Comparison of ENCODE assay signal across 12 mouse cellular contexts in genomic region chr4:135140647-135141515, GRCm38 (mm10). TPM values are rescaled to one million over a fixed set of nuclear protein-coding genes. Genes with fewer than 3 reads are reported as not detected.
DNase-seq lines count a peak whose midpoint lies in the region; ATAC-seq and TF ChIP-seq lines count a peak whose summit lies in the region.
"Had no signal": no experiment of that assay in that cellular context is flagged by ENCODE, and none has a peak within 500 bp of the region (broad histone marks: within the 10 kb centered on the region; RNA-seq: fewer than 3 reads in every experiment).

No protein-coding gene starts in this region.

- no peak for ATAC-seq in forebrain, embryonic 12.5 days (ENCODE audit: low FRiP score)
- no peak for ATAC-seq in forebrain, embryonic 11.5 days (replicated peaks; ENCODE audit: low FRiP score)
- peak; percentile 78 for ATAC-seq in liver, postnatal 0 days
- no peak for ATAC-seq in liver, embryonic 12.5 days
- ATAC-seq in embryonic facial prominence, embryonic 11.5 days (replicated peaks; ENCODE audit: insufficient number of reproducible peaks, low FRiP score, low TSS enrichment, low read depth), result no peak
- no peak for ATAC-seq in limb, embryonic 14.5 days (ENCODE audit: low FRiP score, low read depth)
- no peak for ATAC-seq in monocyte, adult 5-6 weeks (replicated peaks; ENCODE audit: insufficient number of reproducible peaks, low FRiP score, low TSS enrichment, poor library complexity, severe bottlenecking)

- H3K27ac ChIP-seq in forebrain, embryonic 12.5 days, result no peak overlapping the region
- no peak overlapping the region for H3K27ac ChIP-seq in forebrain, embryonic 11.5 days (ENCODE audit: low read depth, low read length)
- H3K27ac ChIP-seq in liver, postnatal 0 days (ENCODE audit: low read depth), result no peak overlapping the region
- no peak overlapping the region for H3K27ac ChIP-seq in liver, embryonic 12.5 days
- no peak overlapping the region for H3K27ac ChIP-seq in embryonic facial prominence, embryonic 11.5 days (replicated peaks; ENCODE audit: low read depth, low read length)
- H3K27ac ChIP-seq in limb, embryonic 14.5 days (replicated peaks; ENCODE audit: low read depth, low read length), result no peak overlapping the region
- H3K27ac ChIP-seq: macrophage had no signal

- peaks cover 5% of the 10 kb centered on the region for H3K4me1 ChIP-seq in forebrain, embryonic 12.5 days
- peaks cover 2% of the 10 kb centered on the region; the same call in 1 of the 2 replicates for H3K4me1 ChIP-seq in forebrain, embryonic 11.5 days (replicated peaks; ENCODE audit: control insufficient read depth, insufficient read depth, low read length)
- H3K4me1 ChIP-seq in liver, postnatal 0 days (ENCODE audit: insufficient read depth), result no peaks in the 10 kb centered on the region
- 0 out of 2 replicates have a peak, but pooled peaks cover 9% of the 10 kb centered on the region for H3K4me1 ChIP-seq in liver, embryonic 12.5 days
- peaks cover 3% of the 10 kb centered on the region; the same call in 1 of the 2 replicates for H3K4me1 ChIP-seq in embryonic facial prominence, embryonic 11.5 days (ENCODE audit: control insufficient read depth, insufficient read depth, low read length)
- peaks cover 25% of the 10 kb centered on the region for H3K4me1 ChIP-seq in limb, embryonic 14.5 days (ENCODE audit: control insufficient read depth, insufficient read depth, low read length)

- no peak overlapping the region for H3K4me2 ChIP-seq in forebrain, embryonic 12.5 days
- H3K4me2 ChIP-seq in forebrain, embryonic 11.5 days (ENCODE audit: low read depth, low read length, severe bottlenecking), result no peak overlapping the region
- H3K4me2 ChIP-seq in liver, postnatal 0 days (ENCODE audit: low read depth, low read length), result no peak overlapping the region
- H3K4me2 ChIP-seq in liver, embryonic 12.5 days, result no peak overlapping the region; the same call in 1 of the 2 replicates
- peak overlapping the region; percentile 29; the same call in 1 of the 2 replicates for H3K4me2 ChIP-seq in embryonic facial prominence, embryonic 11.5 days (ENCODE audit: low read depth, low read length)
- peak overlapping the region; percentile 35 for H3K4me2 ChIP-seq in limb, embryonic 14.5 days (replicated peaks; ENCODE audit: low read depth, low read length, severe bottlenecking)

- no peak overlapping the region for H3K9ac ChIP-seq in forebrain, embryonic 12.5 days
- no peak overlapping the region for H3K9ac ChIP-seq in forebrain, embryonic 11.5 days (ENCODE audit: low read length)
- no peak overlapping the region for H3K9ac ChIP-seq in liver, postnatal 0 days (replicated peaks)
- no peak overlapping the region for H3K9ac ChIP-seq in liver, embryonic 12.5 days
- H3K9ac ChIP-seq in embryonic facial prominence, embryonic 11.5 days (replicated peaks; ENCODE audit: low read length), result peak overlapping the region; percentile 10; the same call in 1 of the 2 replicates
- 0 out of 2 replicates have a peak overlapping the region, but pooled peaks have one; percentile 25 for H3K9ac ChIP-seq in limb, embryonic 14.5 days (ENCODE audit: low read depth, low read length, severe bottlenecking)

- peaks cover 97% of the 10 kb centered on the region for H3K27me3 ChIP-seq in forebrain, embryonic 12.5 days
- H3K27me3 ChIP-seq in forebrain, embryonic 11.5 days (ENCODE audit: control insufficient read depth, insufficient read depth, low read length), result peaks cover 39% of the 10 kb centered on the region
- peaks cover 54% of the 10 kb centered on the region for H3K27me3 ChIP-seq in liver, postnatal 0 days (ENCODE audit: insufficient read depth, low read length)
- H3K27me3 ChIP-seq in liver, embryonic 12.5 days (replicated peaks), result peaks cover 100% of the 10 kb centered on the region
- H3K27me3 ChIP-seq in embryonic facial prominence, embryonic 11.5 days (ENCODE audit: control insufficient read depth, insufficient read depth, low read length), result peaks cover 44% of the 10 kb centered on the region
- H3K27me3 ChIP-seq in limb, embryonic 14.5 days (ENCODE audit: control insufficient read depth, insufficient read depth, low read length), result peaks cover 54% of the 10 kb centered on the region

- no peak for TF ChIP-seq CTCF in liver, postnatal 0 days (IDR thresholded peaks at IDR 0.05; ENCODE audit: low read depth)

- no peaks in the 10 kb centered on the region for H3K36me3 ChIP-seq in forebrain, embryonic 12.5 days (replicated peaks)
- H3K36me3 ChIP-seq in forebrain, embryonic 11.5 days (ENCODE audit: control insufficient read depth, insufficient read depth, low read length), result no peaks in the 10 kb centered on the region
- H3K36me3 ChIP-seq in liver, postnatal 0 days (replicated peaks; ENCODE audit: insufficient read depth, low read length), result no peaks in the 10 kb centered on the region
- H3K36me3 ChIP-seq in liver, embryonic 12.5 days, result no peaks in the 10 kb centered on the region
- no peaks in the 10 kb centered on the region for H3K36me3 ChIP-seq in embryonic facial prominence, embryonic 11.5 days (replicated peaks; ENCODE audit: control insufficient read depth, insufficient read depth, low read depth, low read length)
- no peaks in the 10 kb centered on the region for H3K36me3 ChIP-seq in limb, embryonic 14.5 days (ENCODE audit: control insufficient read depth, insufficient read depth, low read length)

- no peak for TF ChIP-seq EP300 in liver, postnatal 0 days (IDR thresholded peaks at IDR 0.05; ENCODE audit: low read depth)

- H3K4me3 ChIP-seq in forebrain, embryonic 12.5 days (replicated peaks), result peak overlapping the region; percentile 10; the same call in 1 of the 2 replicates
- no peak overlapping the region for H3K4me3 ChIP-seq in forebrain, embryonic 11.5 days (ENCODE audit: low read depth, low read length)
- no peak overlapping the region for H3K4me3 ChIP-seq in liver, postnatal 0 days (ENCODE audit: low read depth, low read length)
- H3K4me3 ChIP-seq in liver, embryonic 12.5 days, result no peak overlapping the region
- H3K4me3 ChIP-seq in embryonic facial prominence, embryonic 11.5 days (ENCODE audit: low read depth, low read length), result no peak overlapping the region
- H3K4me3 ChIP-seq in limb, embryonic 14.5 days (replicated peaks; ENCODE audit: low read length), result 0 out of 2 replicates have a peak overlapping the region, but pooled peaks have one; percentile 1

- no peak for DNase-seq in forebrain, embryonic 11.5 days (ENCODE audit: low spot score)
- DNase-seq in liver, postnatal 0 days, result peak; percentile 58
- peak; percentile 43 for DNase-seq in embryonic facial prominence, embryonic 11.5 days (ENCODE audit: low spot score)
- DNase-seq in limb, embryonic 14.5 days (ENCODE audit: low spot score), result no peak
- DNase-seq in spleen, postnatal 14 days (ENCODE audit: low spot score in 2 of 2), result no peak
- DNase-seq: adrenal gland, postnatal 10 days; cerebellum, adult 11 months had no signal

- H3K9me3 ChIP-seq in forebrain, embryonic 12.5 days, result no peaks in the 10 kb centered on the region
- no peaks in the 10 kb centered on the region for H3K9me3 ChIP-seq in forebrain, embryonic 11.5 days (ENCODE audit: control insufficient read depth, low read length)
- no peaks in the 10 kb centered on the region for H3K9me3 ChIP-seq in liver, postnatal 0 days (ENCODE audit: low read length)
- H3K9me3 ChIP-seq in liver, embryonic 12.5 days (replicated peaks), result no peaks in the 10 kb centered on the region
- H3K9me3 ChIP-seq in embryonic facial prominence, embryonic 11.5 days (replicated peaks; ENCODE audit: control insufficient read depth, low read length), result no peaks in the 10 kb centered on the region
- no peaks in the 10 kb centered on the region for H3K9me3 ChIP-seq in limb, embryonic 14.5 days (ENCODE audit: control insufficient read depth, low read length)

- WGBS in forebrain, embryonic 12.5 days, result 2% methylated on average over 25 of the region's 25 CpGs
- WGBS in forebrain, embryonic 11.5 days, result 1% methylated on average over 25 of the region's 25 CpGs
- 1% methylated on average over 25 of the region's 25 CpGs for WGBS in liver, postnatal 0 days (ENCODE audit: insufficient replicate concordance)
- 2% methylated on average over 25 of the region's 25 CpGs for WGBS in liver, embryonic 12.5 days (ENCODE audit: insufficient replicate concordance)
- under 1% methylated on average over 25 of the region's 25 CpGs for WGBS in embryonic facial prominence, embryonic 11.5 days
- WGBS in limb, embryonic 14.5 days, result 1% methylated on average over 25 of the region's 25 CpGs

- TF ChIP-seq POLR2A in limb, embryonic 14.5 days (IDR thresholded peaks at IDR 0.05; ENCODE audit: borderline replicate concordance, extremely low read depth, insufficient read depth, insufficient read length), result no peak

RNA-seq across cellular contexts. Expression of gene Runx3, which starts 20.4 kb away (rescaled TPM):
- polyA plus RNA-seq in forebrain, embryonic 12.5 days (2016; fragmentation: Nextera tagmentation; extraction: Ambion mirVana), result 0.05 and 0.09 TPM in 2 replicates
- polyA plus RNA-seq in forebrain, embryonic 11.5 days (2014; fragmentation: Nextera tagmentation; extraction: Ambion mirVana), result 0.04 and 0.07 TPM in 2 replicates
- 0.39 and 0.46 TPM in 2 replicates for polyA plus RNA-seq in liver, postnatal 0 days (2015; fragmentation: Nextera tagmentation; extraction: Ambion mirVana)
- 0.51 and 0.54 TPM in 2 replicates for polyA plus RNA-seq in liver, embryonic 12.5 days (2016; fragmentation: Nextera tagmentation; extraction: Ambion mirVana)
- polyA plus RNA-seq in embryonic facial prominence, embryonic 11.5 days (2014; fragmentation: Nextera tagmentation; extraction: Ambion mirVana), result 0.48 and 0.86 TPM in 2 replicates
- polyA plus RNA-seq in limb, embryonic 14.5 days (2012; rRNA removed), result 11.1 and 18.3 TPM in 2 replicates
- 6.3 and 7.7 TPM in 2 replicates for polyA plus RNA-seq in limb, embryonic 14.5 days (2014; fragmentation: Nextera tagmentation; extraction: Ambion mirVana)
- 9.8 to 41.3 TPM (median 12.1 TPM) in 3 replicates for total RNA-seq in monocyte, adult 5-6 weeks (2017)
- total RNA-seq: left cerebral cortex, postnatal 36 days had no signal

Comparison
In these comparisons a context has a peak if more than half of its experiments do, and no peak if none do; other contexts are left out.
1. H3K4me3 ChIP-seq: peak in forebrain, embryonic 12.5 days (single experiment) and limb, embryonic 14.5 days (single experiment); none in forebrain, embryonic 11.5 days (single experiment), liver, postnatal 0 days (single experiment), liver, embryonic 12.5 days (single experiment) and embryonic facial prominence, embryonic 11.5 days (single experiment).
2. H3K4me2 ChIP-seq: peak in embryonic facial prominence, embryonic 11.5 days (single experiment) and limb, embryonic 14.5 days (single experiment); none in forebrain, embryonic 12.5 days (single experiment), forebrain, embryonic 11.5 days (single experiment), liver, postnatal 0 days (single experiment) and liver, embryonic 12.5 days (single experiment).
3. H3K9ac ChIP-seq: peak in embryonic facial prominence, embryonic 11.5 days (single experiment) and limb, embryonic 14.5 days (single experiment); none in forebrain, embryonic 12.5 days (single experiment), forebrain, embryonic 11.5 days (single experiment), liver, postnatal 0 days (single experiment) and liver, embryonic 12.5 days (single experiment).
4. DNase-seq: peak in liver, postnatal 0 days (single experiment) and embryonic facial prominence, embryonic 11.5 days (single experiment); none in forebrain, embryonic 11.5 days (single experiment), limb, embryonic 14.5 days (single experiment) and spleen, postnatal 14 days (0 of 2).